Mouse (Mus musculus) hindbrain, embryonic 11.5 days (tissue): ENCODE results near the gene Scnm1. TPM values are rescaled to one million over a fixed set of nuclear protein-coding genes. Genes with fewer than 3 reads are reported as not detected.
A peak's percentile ranks its signal among the peaks of the same experiment; 100 is the strongest.

Source experiments
- ATAC-seq: fragments of 200-750 bp; cut with Nextera tagmentation; 2 replicates; pipeline ENCODE4 v1.8.0; 2017; ENCODE audit warnings: mild to moderate bottlenecking, moderate TSS enrichment, moderate library complexity; ENCODE audit not compliant: low FRiP score
- DNase-seq: peaks from one replicate; pipeline ENCODE4 v3.0.0-alpha.2; 2015; ENCODE audit warnings: low spot score
- H3K27ac ChIP-seq: fragments of 300-500 bp; sonication (generic); 2 replicates; pipeline ENCODE4 v1.5.1; 2014; ENCODE audit warnings: mild to moderate bottlenecking, low read depth, low read length
- H3K27me3 ChIP-seq: fragments of 300-500 bp; sonication (generic); 2 replicates; pipeline ENCODE4 v1.6.1; 2014; ENCODE audit warnings: mild to moderate bottlenecking, low read length, moderate library complexity, mixed read lengths; ENCODE audit not compliant: control insufficient read depth, insufficient read depth
- H3K36me3 ChIP-seq: fragments of 300-500 bp; sonication (generic); 2 replicates; pipeline ENCODE4 v1.6.1; 2014; ENCODE audit warnings: mild to moderate bottlenecking, low read length, moderate library complexity, mixed read lengths; ENCODE audit not compliant: control insufficient read depth, insufficient read depth
- H3K4me1 ChIP-seq: fragments of 300-500 bp; sonication (generic); replicated peaks from 2 replicates; pipeline ENCODE4 v1.6.1; 2014; ENCODE audit warnings: low read length, mixed read lengths; ENCODE audit not compliant: control insufficient read depth, insufficient read depth
- H3K4me2 ChIP-seq: fragments of 300-500 bp; sonication (generic); replicated peaks from 2 replicates; pipeline ENCODE4 v1.6.1; 2014; ENCODE audit warnings: mild to moderate bottlenecking, low read depth, low read length
- H3K4me3 ChIP-seq: fragments of 300-500 bp; sonication (generic); 2 replicates; pipeline ENCODE4 v1.5.1; 2014; ENCODE audit warnings: low read depth, low read length
- H3K9ac ChIP-seq: fragments of 300-500 bp; sonication (generic); 2 replicates; pipeline ENCODE4 v1.6.1; 2014; ENCODE audit warnings: low read depth, low read length
- H3K9me3 ChIP-seq: fragments of 300-500 bp; sonication (generic); 2 replicates; pipeline ENCODE4 v1.6.1; 2016; ENCODE audit warnings: low read length; ENCODE audit not compliant: control insufficient read depth
- WGBS: fragments of 180-500 bp; shearing (Covaris S2); extraction: QIAGEN DNeasy Blood & Tissue Kit; methylation state at CpG from one replicate; pipeline ENCODE4 v1.1.7; 2014; 5-methylcytosine and 5-hydroxymethylcytosine counted together
- polyA plus RNA-seq: library from polyadenylated mRNA; unstranded; fragments of >200 nt; fragmentation: Nextera tagmentation; extraction: Ambion mirVana; gene quantifications from 2 replicates; pipeline ENCODE4 v1.2.1, GENCODE M21; 2014

Scnm1 gene
- polyA plus RNA-seq, 1 experiment from 2014 or later = 83.2 TPM

GRCm38 (mm10) chr3:95172526-95173255 lies 38.9 kb upstream of the Scnm1 start:
- Histone ChIP-seq H3K9me3 (no peaks in the 10 kb centered on the region), H3K4me3 (peak overlapping the region; percentile 19), H3K4me2 (peak overlapping the region; percentile 19; the same call in 1 of the 2 replicates), H3K27ac (no peak overlapping the region), H3K9ac (peak overlapping the region; percentile 21; the same call in 1 of the 2 replicates), H3K36me3 (peaks cover 17% of the 10 kb centered on the region), H3K27me3 (peaks cover 43% of the 10 kb centered on the region), H3K4me1 (peaks cover 2% of the 10 kb centered on the region; the same call in 1 of the 2 replicates)
- DNase-seq = peak; percentile 61
- 13% methylated on average over 60 of the region's 84 CpGs for WGBS
- no peak for ATAC-seq

GRCm38 (mm10) chr3:95171105-95171504 lies 37.3 kb upstream of the Scnm1 start:
- WGBS = 92% methylated on average over 6 of the region's 6 CpGs
- H3K27me3 ChIP-seq = peaks cover 43% of the 10 kb centered on the region

GRCm38 (mm10) chr3:95169996-95170395 lies 36.2 kb upstream of the Scnm1 start:
- DNase-seq (no peak), ATAC-seq (no peak)
- H3K4me1 ChIP-seq = peaks cover 2% of the 10 kb centered on the region; the same call in 1 of the 2 replicates
- no peak overlapping the region for H3K4me3 ChIP-seq
- WGBS = 89% methylated on average over 10 of the region's 10 CpGs
- H3K4me2 ChIP-seq = no peak overlapping the region
- H3K9me3 ChIP-seq = no peaks in the 10 kb centered on the region
- peaks cover 17% of the 10 kb centered on the region for H3K36me3 ChIP-seq
- H3K27me3 ChIP-seq = peaks cover 43% of the 10 kb centered on the region
- no peak overlapping the region for H3K9ac ChIP-seq
- no peak overlapping the region for H3K27ac ChIP-seq

More at GRCm38 (mm10) chr3:95171105-95171504, 37.3 kb upstream of the Scnm1 start:
- Histone ChIP-seq H3K4me1 (peaks cover 2% of the 10 kb centered on the region; the same call in 1 of the 2 replicates), H3K4me3 (no peak overlapping the region), H3K27ac (no peak overlapping the region), H3K4me2 (no peak overlapping the region), H3K36me3 (peaks cover 17% of the 10 kb centered on the region), H3K9me3 (no peaks in the 10 kb centered on the region), H3K9ac (no peak overlapping the region)
- no peak for ATAC-seq
- DNase-seq = no peak

- no peak overlapping the region for H3K4me3 ChIP-seq
- DNase-seq (no peak), ATAC-seq (no peak)
- peaks cover 2% of the 10 kb centered on the region; the same call in 1 of the 2 replicates for H3K36me3 ChIP-seq
- H3K9me3 ChIP-seq = no peaks in the 10 kb centered on the region
- peaks cover 9% of the 10 kb centered on the region for H3K4me1 ChIP-seq
- no peak overlapping the region for H3K4me2 ChIP-seq
- no peak overlapping the region for H3K27ac ChIP-seq
- WGBS = 85% methylated on average over 5 of the region's 5 CpGs
- H3K9ac ChIP-seq = no peak overlapping the region
- H3K27me3 ChIP-seq = peaks cover 4% of the 10 kb centered on the region
Observed at GRCm38 (mm10) chr3:95164840-95165239, 31.0 kb upstream of the Scnm1 start.

- DNase-seq (no peak), ATAC-seq (no peak)
- H3K36me3 ChIP-seq = peaks cover 2% of the 10 kb centered on the region; the same call in 1 of the 2 replicates
- H3K4me3 ChIP-seq = no peak overlapping the region
- no peak overlapping the region for H3K9ac ChIP-seq
- H3K4me2 ChIP-seq = peak overlapping the region; percentile 70
- no peaks in the 10 kb centered on the region for H3K9me3 ChIP-seq
- WGBS = 50% methylated on average over 4 of the region's 5 CpGs
- no peak overlapping the region for H3K27ac ChIP-seq
- H3K27me3 ChIP-seq = no peaks in the 10 kb centered on the region; the same call in 1 of the 2 replicates
- H3K4me1 ChIP-seq = peaks cover 14% of the 10 kb centered on the region
Observed at GRCm38 (mm10) chr3:95164256-95164550, 30.4 kb upstream of the Scnm1 start.

- H3K27ac ChIP-seq = no peak overlapping the region
- ATAC-seq = no peak
- H3K4me1 ChIP-seq = peaks cover 14% of the 10 kb centered on the region
- peak overlapping the region; percentile 85 for H3K4me3 ChIP-seq
- 55% methylated on average over 11 of the region's 11 CpGs for WGBS
- DNase-seq = no peak
- H3K4me2 ChIP-seq = peak overlapping the region; percentile 70
- peak overlapping the region; percentile 28; the same call in 1 of the 2 replicates for H3K9ac ChIP-seq
- peaks cover 2% of the 10 kb centered on the region; the same call in 1 of the 2 replicates for H3K27me3 ChIP-seq
- no peaks in the 10 kb centered on the region for H3K9me3 ChIP-seq
- H3K36me3 ChIP-seq = 0 out of 2 replicates have a peak, but pooled peaks cover 2% of the 10 kb centered on the region
Observed at GRCm38 (mm10) chr3:95163419-95164255, 29.8 kb upstream of the Scnm1 start.

- H3K27me3 ChIP-seq = peaks cover 2% of the 10 kb centered on the region; the same call in 1 of the 2 replicates
- ATAC-seq (no peak), DNase-seq (no peak)
- H3K9me3 ChIP-seq = no peaks in the 10 kb centered on the region
- peak overlapping the region; percentile 82 for H3K9ac ChIP-seq
- peak overlapping the region; percentile 85 for H3K4me3 ChIP-seq
- 0 out of 2 replicates have a peak overlapping the region, but pooled peaks have one; percentile 8 for H3K27ac ChIP-seq
- peak overlapping the region; percentile 70 for H3K4me2 ChIP-seq
- H3K4me1 ChIP-seq = peaks cover 14% of the 10 kb centered on the region
- H3K36me3 ChIP-seq = no peaks in the 10 kb centered on the region
- WGBS = 48% methylated on average over 2 of the region's 2 CpGs
Observed at GRCm38 (mm10) chr3:95162345-95162628, 28.5 kb upstream of the Scnm1 start.

GRCm38 (mm10) chr3:95161618-95162344 lies 28.0 kb upstream of the Scnm1 start:
- Histone ChIP-seq H3K4me1 (peaks cover 14% of the 10 kb centered on the region), H3K9me3 (no peaks in the 10 kb centered on the region), H3K4me2 (peak overlapping the region; percentile 70), H3K27me3 (peaks cover 2% of the 10 kb centered on the region; the same call in 1 of the 2 replicates), H3K36me3 (no peaks in the 10 kb centered on the region), H3K4me3 (peak overlapping the region; percentile 85), H3K9ac (peak overlapping the region; percentile 82), H3K27ac (peak overlapping the region; percentile 79)
- DNase-seq (peak; percentile 43), ATAC-seq (0 out of 2 replicates have a peak, but pooled peaks have one; percentile 2)
- 5% methylated on average over 9 of the region's 9 CpGs for WGBS
